Mouse (Mus musculus) heart, embryonic 12.5 days (tissue): Measurements from ENCODE around the gene Pcdh15. TPM values are rescaled to one million over a fixed set of nuclear protein-coding genes. Genes with fewer than 3 reads are reported as not detected.

Experiments used
- ATAC-seq: fragments of 200-750 bp; cut with Nextera tagmentation; 2 replicates; pipeline ENCODE4 v1.8.0; 2017; ENCODE audit warnings: moderate TSS enrichment, moderate library complexity; ENCODE audit not compliant: insufficient number of reproducible peaks, low FRiP score
- H3K27ac ChIP-seq: fragments of 300-500 bp; sonication (generic); 2 replicates; pipeline ENCODE4 v1.5.1; 2016; ENCODE audit warnings: mild to moderate bottlenecking, moderate library complexity; ENCODE audit not compliant: poor library complexity, severe bottlenecking
- H3K27me3 ChIP-seq: fragments of 300-500 bp; sonication (generic); replicated peaks from 2 replicates; pipeline ENCODE4 v1.6.1; 2016; ENCODE audit warnings: mild to moderate bottlenecking, moderate library complexity
- H3K36me3 ChIP-seq: fragments of 300-500 bp; sonication (generic); 2 replicates; pipeline ENCODE4 v1.6.1; 2016; ENCODE audit warnings: mild to moderate bottlenecking, moderate library complexity
- H3K4me1 ChIP-seq: fragments of 300-500 bp; sonication (generic); replicated peaks from 2 replicates; pipeline ENCODE4 v1.6.1; 2016; ENCODE audit warnings: mild to moderate bottlenecking
- H3K4me2 ChIP-seq: fragments of 300-500 bp; sonication (generic); 2 replicates; pipeline ENCODE4 v1.6.1; 2016; ENCODE audit warnings: mild to moderate bottlenecking, moderate library complexity
- H3K4me3 ChIP-seq: fragments of 300-500 bp; sonication (generic); 2 replicates; pipeline ENCODE4 v1.5.1; 2016; ENCODE audit warnings: mild to moderate bottlenecking
- H3K9ac ChIP-seq: fragments of 300-500 bp; sonication (generic); 2 replicates; pipeline ENCODE4 v1.6.1; 2016; ENCODE audit warnings: mild to moderate bottlenecking, moderate library complexity
- H3K9me3 ChIP-seq: fragments of 300-500 bp; sonication (generic); replicated peaks from 2 replicates; pipeline ENCODE4 v1.6.1; 2016; ENCODE audit warnings: mild to moderate bottlenecking, moderate library complexity
- WGBS: fragments of 180-500 bp; shearing (Covaris S2); methylation state at CpG from one replicate; pipeline ENCODE4 v1.1.7; 2016; 5-methylcytosine and 5-hydroxymethylcytosine counted together
- polyA plus RNA-seq: library from polyadenylated mRNA; unstranded; fragments of >200 nt; fragmentation: Nextera tagmentation; extraction: Ambion mirVana; gene quantifications from 2 replicates; pipeline ENCODE4 v1.2.1, GENCODE M21; 2016

Pcdh15 gene
- polyA plus RNA-seq, 1 experiment from 2014 or later: 0.47 TPM

- WGBS: 91% methylated on average over 5 of the region's 5 CpGs
- no peak overlapping the region for H3K9ac ChIP-seq
- H3K27ac ChIP-seq: no peak overlapping the region
- no peak for ATAC-seq
- H3K36me3 ChIP-seq: no peaks in the 10 kb centered on the region
- no peak overlapping the region for H3K4me2 ChIP-seq
- H3K4me3 ChIP-seq: no peak overlapping the region
- no peaks in the 10 kb centered on the region for H3K9me3 ChIP-seq
- H3K4me1 ChIP-seq: no peaks in the 10 kb centered on the region
- H3K27me3 ChIP-seq: no peaks in the 10 kb centered on the region
Measured at GRCm38 (mm10) chr10:73574711-73575297, 475.7 kb downstream of the Pcdh15 start.

GRCm38 (mm10) chr10:73667501-73667900 is 568.4 kb downstream of the Pcdh15 start:
- ATAC-seq: no peak
- no peak overlapping the region for H3K4me2 ChIP-seq
- H3K4me1 ChIP-seq: no peaks in the 10 kb centered on the region
- H3K4me3 ChIP-seq: no peak overlapping the region
- WGBS: 80% methylated on average over 1 of the region's 1 CpGs
- no peaks in the 10 kb centered on the region for H3K27me3 ChIP-seq
- no peaks in the 10 kb centered on the region for H3K9me3 ChIP-seq
- no peak overlapping the region for H3K9ac ChIP-seq
- no peaks in the 10 kb centered on the region for H3K36me3 ChIP-seq
- no peak overlapping the region for H3K27ac ChIP-seq

GRCm38 (mm10) chr10:73700519-73701286 is 601.6 kb downstream of the Pcdh15 start:
- Histone ChIP-seq H3K27me3 (no peaks in the 10 kb centered on the region), H3K9ac (no peak overlapping the region), H3K4me1 (no peaks in the 10 kb centered on the region), H3K4me2 (no peak overlapping the region), H3K4me3 (no peak overlapping the region), H3K9me3 (no peaks in the 10 kb centered on the region), H3K27ac (no peak overlapping the region), H3K36me3 (no peaks in the 10 kb centered on the region)
- 58% methylated on average over 5 of the region's 5 CpGs for WGBS
- ATAC-seq: no peak

GRCm38 (mm10) chr10:73725566-73726240 is 626.6 kb downstream of the Pcdh15 start:
- 70% methylated on average over 7 of the region's 7 CpGs for WGBS
- H3K9ac ChIP-seq: no peak overlapping the region
- H3K9me3 ChIP-seq: no peaks in the 10 kb centered on the region
- no peak overlapping the region for H3K4me3 ChIP-seq
- H3K4me2 ChIP-seq: no peak overlapping the region
- no peak overlapping the region for H3K27ac ChIP-seq
- no peaks in the 10 kb centered on the region for H3K27me3 ChIP-seq
- no peak for ATAC-seq
- H3K36me3 ChIP-seq: no peaks in the 10 kb centered on the region
- H3K4me1 ChIP-seq: no peaks in the 10 kb centered on the region

- Histone ChIP-seq H3K27me3 (no peaks in the 10 kb centered on the region), H3K9ac (no peak overlapping the region), H3K4me2 (no peak overlapping the region), H3K9me3 (no peaks in the 10 kb centered on the region), H3K27ac (no peak overlapping the region), H3K4me1 (no peaks in the 10 kb centered on the region), H3K36me3 (no peaks in the 10 kb centered on the region), H3K4me3 (no peak overlapping the region)
- ATAC-seq: no peak
- WGBS: 78% methylated on average over 7 of the region's 7 CpGs
Measured at GRCm38 (mm10) chr10:73733246-73733645, 634.1 kb downstream of the Pcdh15 start.

- H3K36me3 ChIP-seq: no peaks in the 10 kb centered on the region
- WGBS: 61% methylated on average over 2 of the region's 2 CpGs
- H3K9me3 ChIP-seq: no peaks in the 10 kb centered on the region
- H3K9ac ChIP-seq: no peak overlapping the region
- H3K27me3 ChIP-seq: no peaks in the 10 kb centered on the region
- no peaks in the 10 kb centered on the region for H3K4me1 ChIP-seq
- H3K4me3 ChIP-seq: no peak overlapping the region
- no peak overlapping the region for H3K27ac ChIP-seq
- ATAC-seq: no peak
- no peak overlapping the region for H3K4me2 ChIP-seq
Measured at GRCm38 (mm10) chr10:73749021-73749420, 649.9 kb downstream of the Pcdh15 start.

- H3K4me3 ChIP-seq: no peak overlapping the region
- 41% methylated on average over 3 of the region's 3 CpGs for WGBS
- no peaks in the 10 kb centered on the region for H3K27me3 ChIP-seq
- H3K4me1 ChIP-seq: no peaks in the 10 kb centered on the region
- no peak overlapping the region for H3K27ac ChIP-seq
- no peak for ATAC-seq
- no peaks in the 10 kb centered on the region for H3K9me3 ChIP-seq
- no peaks in the 10 kb centered on the region for H3K36me3 ChIP-seq
- no peak overlapping the region for H3K4me2 ChIP-seq
- no peak overlapping the region for H3K9ac ChIP-seq
Measured at GRCm38 (mm10) chr10:73753876-73754275, 654.7 kb downstream of the Pcdh15 start.

GRCm38 (mm10) chr10:73782945-73783344 is 683.8 kb downstream of the Pcdh15 start:
- Histone ChIP-seq H3K9me3 (no peaks in the 10 kb centered on the region), H3K4me3 (no peak overlapping the region), H3K36me3 (no peaks in the 10 kb centered on the region), H3K9ac (no peak overlapping the region), H3K4me1 (no peaks in the 10 kb centered on the region), H3K27me3 (no peaks in the 10 kb centered on the region), H3K27ac (no peak overlapping the region), H3K4me2 (no peak overlapping the region)
- no peak for ATAC-seq
- WGBS: 40% methylated on average over 4 of the region's 4 CpGs

- no peaks in the 10 kb centered on the region for H3K36me3 ChIP-seq
- H3K4me2 ChIP-seq: no peak overlapping the region
- H3K9me3 ChIP-seq: no peaks in the 10 kb centered on the region
- H3K27ac ChIP-seq: no peak overlapping the region
- no peaks in the 10 kb centered on the region for H3K27me3 ChIP-seq
- ATAC-seq: no peak
- H3K4me3 ChIP-seq: no peak overlapping the region
- H3K9ac ChIP-seq: no peak overlapping the region
- 74% methylated on average over 3 of the region's 3 CpGs for WGBS
- H3K4me1 ChIP-seq: no peaks in the 10 kb centered on the region
Measured at GRCm38 (mm10) chr10:73788163-73788562, 689.0 kb downstream of the Pcdh15 start.

GRCm38 (mm10) chr10:73805069-73805468 is 705.9 kb downstream of the Pcdh15 start:
- H3K36me3 ChIP-seq: no peaks in the 10 kb centered on the region
- no peak overlapping the region for H3K27ac ChIP-seq
- H3K9ac ChIP-seq: no peak overlapping the region
- H3K4me1 ChIP-seq: no peaks in the 10 kb centered on the region
- H3K4me3 ChIP-seq: no peak overlapping the region
- no peaks in the 10 kb centered on the region for H3K27me3 ChIP-seq
- no peak for ATAC-seq
- H3K9me3 ChIP-seq: no peaks in the 10 kb centered on the region
- WGBS: 74% methylated on average over 4 of the region's 4 CpGs
- H3K4me2 ChIP-seq: no peak overlapping the region

GRCm38 (mm10) chr10:73812311-73812710 is 713.2 kb downstream of the Pcdh15 start:
- Histone ChIP-seq H3K4me3 (no peak overlapping the region), H3K27me3 (no peaks in the 10 kb centered on the region), H3K4me1 (no peaks in the 10 kb centered on the region), H3K36me3 (no peaks in the 10 kb centered on the region), H3K9ac (no peak overlapping the region), H3K27ac (no peak overlapping the region), H3K9me3 (no peaks in the 10 kb centered on the region), H3K4me2 (no peak overlapping the region)
- no peak for ATAC-seq
- 70% methylated on average over 8 of the region's 8 CpGs for WGBS
